Mouse (Mus musculus): ENCODE measurements around the gene Rpl23a. TPM values are rescaled to one million over a fixed set of nuclear protein-coding genes. Genes with fewer than 3 reads are reported as not detected.

Rpl23a gene
- polyA plus RNA-seq, 1 experiment from 2014 or later, result 1,157 TPM

GRCm38 (mm10) chr11:78179438-78179999 lies 3.9 kb downstream of the Rpl23a start:
- H3K36me3 ChIP-seq, result peaks cover 39% of the 10 kb centered on the region
- peak overlapping the region; percentile 90 for H3K27ac ChIP-seq
- DNase-seq (ENCODE audit: low spot score), result no peak
- no peaks in the 10 kb centered on the region for H3K27me3 ChIP-seq (ENCODE audit: low read depth, poor library complexity, severe bottlenecking)
- 30% methylated on average over 8 of the region's 8 CpGs for WGBS
- peak overlapping the region; percentile 61 for H3K4me3 ChIP-seq
- peaks cover 71% of the 10 kb centered on the region for H3K4me1 ChIP-seq
- no peaks in the 10 kb centered on the region for H3K9me3 ChIP-seq (replicated peaks)

DNA sequence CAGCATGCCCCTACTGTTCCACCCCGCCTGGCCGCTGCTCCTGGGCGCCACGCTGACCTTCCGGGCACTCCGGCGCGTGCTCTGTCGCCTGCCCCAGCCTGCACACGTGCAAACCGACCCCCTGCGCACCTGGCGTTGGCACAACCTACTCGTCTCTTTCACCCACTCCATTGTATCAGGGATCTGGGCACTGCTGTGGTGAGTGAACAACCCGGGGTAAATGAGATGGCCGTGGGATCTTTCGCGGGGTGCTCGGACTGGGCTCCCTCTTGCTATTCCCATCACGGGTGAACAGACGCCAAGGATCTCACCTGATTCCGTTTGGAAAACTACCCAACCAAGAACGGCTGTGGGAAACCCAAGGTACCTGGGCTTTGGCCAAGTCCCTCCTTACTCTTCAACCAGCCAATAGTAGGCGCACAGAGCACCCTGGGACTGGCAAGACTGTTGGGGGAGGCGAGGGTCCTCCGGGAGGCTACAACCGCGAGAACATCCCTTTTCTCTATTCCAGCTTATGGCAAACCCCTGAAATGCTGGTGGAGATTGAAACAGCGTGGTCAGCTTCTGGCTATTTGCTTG lies 4.4 kb downstream of the Rpl23a start:
- 2% methylated on average over 29 of the region's 29 CpGs for WGBS
- peak overlapping the region; percentile 61 for H3K4me3 ChIP-seq
- no peaks in the 10 kb centered on the region for H3K9me3 ChIP-seq (replicated peaks)
- peak; percentile 68 for DNase-seq (ENCODE audit: low spot score)
- peaks cover 39% of the 10 kb centered on the region for H3K36me3 ChIP-seq
- H3K4me1 ChIP-seq, result peaks cover 66% of the 10 kb centered on the region
- no peaks in the 10 kb centered on the region for H3K27me3 ChIP-seq (ENCODE audit: low read depth, poor library complexity, severe bottlenecking)
- peak overlapping the region; percentile 90 for H3K27ac ChIP-seq

DNA sequence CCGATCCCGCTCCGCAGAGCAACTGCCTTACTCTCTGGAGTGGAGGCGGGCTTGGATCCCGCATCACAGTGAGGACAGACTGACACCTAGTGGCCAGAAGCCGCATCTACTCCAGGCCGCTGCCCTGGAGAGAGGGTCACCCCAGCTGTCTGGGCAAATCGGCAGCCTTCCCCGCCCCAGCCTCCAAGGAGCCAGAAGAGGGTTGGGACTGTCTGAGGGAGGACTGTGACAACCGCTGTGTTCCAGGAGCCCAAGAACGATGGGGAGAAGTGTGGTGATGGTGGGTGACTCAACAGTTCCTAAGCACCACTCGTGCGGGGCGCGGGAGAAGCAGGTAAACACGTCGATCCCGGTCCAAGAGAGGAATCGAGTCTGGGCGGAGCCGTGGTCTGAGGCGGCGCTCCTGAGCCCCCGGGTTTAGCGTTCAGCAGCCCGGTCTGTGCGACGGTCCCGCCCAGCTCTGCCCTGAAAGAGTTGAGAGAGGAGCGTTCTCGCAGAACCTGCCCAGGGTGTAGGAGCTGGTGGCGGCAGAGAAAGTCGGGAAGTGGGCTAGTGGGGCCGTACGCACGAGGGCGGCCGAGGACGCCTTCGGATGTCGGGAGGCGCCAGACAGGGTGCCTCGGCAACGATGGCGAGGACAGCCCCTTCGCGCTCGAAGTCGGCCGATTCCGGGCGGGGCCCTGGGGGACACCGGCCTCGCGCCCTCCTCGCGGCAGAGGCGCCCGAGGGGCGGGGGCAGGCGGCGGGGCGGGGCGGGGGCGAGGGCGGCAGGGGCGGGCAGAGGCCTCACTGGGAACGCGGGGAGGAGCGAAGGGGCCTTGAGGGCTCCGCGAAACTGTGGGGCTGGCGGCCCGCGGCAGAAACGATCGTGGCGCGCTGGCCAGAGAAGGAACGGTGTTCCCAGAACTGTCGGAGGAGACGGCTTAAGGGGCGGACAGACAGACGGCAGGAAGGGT lies 5.2 kb downstream of the Rpl23a start:
- Histone ChIP-seq H3K4me3 (peak overlapping the region; percentile 61), H3K27ac (peak overlapping the region; percentile 90), H3K36me3 (peaks cover 39% of the 10 kb centered on the region), H3K9me3 (replicated peaks) (no peaks in the 10 kb centered on the region), H3K27me3 (ENCODE audit: low read depth, poor library complexity, severe bottlenecking) (no peaks in the 10 kb centered on the region), H3K4me1 (peaks cover 63% of the 10 kb centered on the region)
- peak; percentile 96 for DNase-seq (ENCODE audit: low spot score)
- WGBS, result under 1% methylated on average over 70 of the region's 84 CpGs

DNA sequence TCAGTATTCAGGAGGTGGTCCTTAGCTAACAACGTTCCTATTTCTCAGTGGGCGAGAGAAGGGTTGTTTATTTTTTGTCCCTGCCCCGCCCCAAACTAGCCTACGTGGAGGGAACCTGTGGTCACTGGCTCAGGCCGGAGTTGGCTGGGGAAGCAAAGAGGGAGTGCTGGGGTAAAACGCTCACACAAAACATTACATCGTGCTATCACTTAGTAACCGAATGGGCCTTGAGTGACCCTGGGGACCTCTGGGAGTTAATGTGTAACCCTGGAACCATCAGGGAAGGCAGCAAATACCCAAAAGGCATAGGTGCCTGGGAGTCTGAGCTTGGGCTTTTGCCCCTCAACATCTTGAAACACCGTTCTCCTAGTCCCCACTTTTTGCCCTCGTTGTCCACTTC lies 5.9 kb downstream of the Rpl23a start:
- under 1% methylated on average over 10 of the region's 10 CpGs for WGBS
- peaks cover 63% of the 10 kb centered on the region for H3K4me1 ChIP-seq
- no peak for DNase-seq (ENCODE audit: low spot score)

GRCm38 (mm10) chr11:78176905-78177331 lies 6.5 kb downstream of the Rpl23a start:
- WGBS, result under 1% methylated on average over 23 of the region's 23 CpGs
- H3K4me1 ChIP-seq, result peaks cover 58% of the 10 kb centered on the region
- no peaks in the 10 kb centered on the region for H3K9me3 ChIP-seq (replicated peaks)
- H3K36me3 ChIP-seq, result peaks cover 43% of the 10 kb centered on the region
- H3K4me3 ChIP-seq, result peak overlapping the region; percentile 61
- no peak for DNase-seq (ENCODE audit: low spot score)
- peak overlapping the region; percentile 92 for H3K27ac ChIP-seq
- H3K27me3 ChIP-seq (ENCODE audit: low read depth, poor library complexity, severe bottlenecking), result no peaks in the 10 kb centered on the region

More for the DNA sequence above, 5.9 kb downstream of the Rpl23a start:
- Histone ChIP-seq H3K27me3 (ENCODE audit: low read depth, poor library complexity, severe bottlenecking) (no peaks in the 10 kb centered on the region), H3K4me3 (peak overlapping the region; percentile 61), H3K9me3 (replicated peaks) (no peaks in the 10 kb centered on the region), H3K27ac (peak overlapping the region; percentile 90), H3K36me3 (peaks cover 43% of the 10 kb centered on the region)

DNA sequence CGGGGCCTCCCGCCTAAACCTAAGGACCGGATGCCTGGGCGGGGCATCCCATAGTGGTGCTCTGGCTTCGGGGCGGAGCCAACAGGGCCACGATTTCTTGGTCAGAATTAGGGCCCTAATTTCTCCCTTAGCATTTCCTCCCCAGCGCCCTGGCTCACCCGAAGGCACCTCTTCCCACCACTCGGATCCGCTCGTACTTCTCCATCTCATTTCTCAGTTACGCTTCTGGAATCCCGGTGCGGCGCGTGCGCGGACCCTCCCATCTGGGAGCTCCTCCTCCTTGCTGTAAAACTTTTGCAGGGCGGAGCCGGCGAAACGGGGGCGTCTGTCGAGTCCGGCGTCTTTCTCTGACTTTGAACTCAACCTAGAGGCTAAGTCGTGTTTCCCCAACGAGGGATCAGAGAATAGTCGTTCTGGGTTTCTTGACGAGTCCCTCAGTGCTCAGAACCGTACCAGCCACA lies 7.0 kb downstream of the Rpl23a start, which contains the start of the genes Nek8 and Tlcd1:
Gene Nek8 (minus strand): TSS at position 274 of the 461 bp plus-strand sequence.
Gene Tlcd1 (plus strand): TSS at position 310 of the 461 bp plus-strand sequence.
- peak; percentile 91 for DNase-seq (ENCODE audit: low spot score)
- H3K36me3 ChIP-seq, result peaks cover 42% of the 10 kb centered on the region
- H3K9me3 ChIP-seq (replicated peaks), result no peaks in the 10 kb centered on the region
- peak within 1 kb of the TSS; percentile 61 for H3K4me3 ChIP-seq
- WGBS, result under 1% methylated on average over 32 of the region's 32 CpGs
- H3K27ac ChIP-seq, result peak within 1 kb of the TSS; percentile 92
- H3K4me1 ChIP-seq, result peaks cover 53% of the 10 kb centered on the region
- no peaks in the 10 kb centered on the region for H3K27me3 ChIP-seq (ENCODE audit: low read depth, poor library complexity, severe bottlenecking)

- peak overlapping the region; percentile 92 for H3K27ac ChIP-seq
- peaks cover 48% of the 10 kb centered on the region for H3K4me1 ChIP-seq
- no peaks in the 10 kb centered on the region for H3K9me3 ChIP-seq (replicated peaks)
- H3K27me3 ChIP-seq (ENCODE audit: low read depth, poor library complexity, severe bottlenecking), result no peaks in the 10 kb centered on the region
- H3K4me3 ChIP-seq, result peak overlapping the region; percentile 61
- peaks cover 42% of the 10 kb centered on the region for H3K36me3 ChIP-seq
- 8% methylated on average over 9 of the region's 10 CpGs for WGBS
- DNase-seq (ENCODE audit: low spot score), result no peak
Observed at GRCm38 (mm10) chr11:78175771-78176401, 7.5 kb downstream of the Rpl23a start.

- Histone ChIP-seq H3K36me3 (peaks cover 37% of the 10 kb centered on the region), H3K4me1 (peaks cover 34% of the 10 kb centered on the region), H3K27ac (no peak overlapping the region), H3K9me3 (replicated peaks) (no peaks in the 10 kb centered on the region), H3K27me3 (ENCODE audit: low read depth, poor library complexity, severe bottlenecking) (no peaks in the 10 kb centered on the region), H3K4me3 (no peak overlapping the region)
- no peak for DNase-seq (ENCODE audit: low spot score)
- WGBS, result 95% methylated on average over 3 of the region's 3 CpGs
Observed at GRCm38 (mm10) chr11:78174506-78174905, 8.9 kb downstream of the Rpl23a start.

GRCm38 (mm10) chr11:78172748-78173383 lies 10.5 kb downstream of the Rpl23a start:
- WGBS, result 87% methylated on average over 19 of the region's 19 CpGs
- Histone ChIP-seq H3K27me3 (ENCODE audit: low read depth, poor library complexity, severe bottlenecking) (no peaks in the 10 kb centered on the region), H3K4me3 (no peak overlapping the region), H3K36me3 (peaks cover 28% of the 10 kb centered on the region), H3K9me3 (replicated peaks) (no peaks in the 10 kb centered on the region), H3K27ac (no peak overlapping the region), H3K4me1 (peaks cover 23% of the 10 kb centered on the region)
- no peak for DNase-seq (ENCODE audit: low spot score)

GRCm38 (mm10) chr11:78172034-78172747 lies 11.2 kb downstream of the Rpl23a start:
- Histone ChIP-seq H3K27ac (no peak overlapping the region), H3K36me3 (peaks cover 35% of the 10 kb centered on the region), H3K4me1 (peaks cover 17% of the 10 kb centered on the region), H3K27me3 (ENCODE audit: low read depth, poor library complexity, severe bottlenecking) (0 out of 2 replicates have a peak, but pooled peaks cover 3% of the 10 kb centered on the region), H3K9me3 (replicated peaks) (no peaks in the 10 kb centered on the region), H3K4me3 (no peak overlapping the region)
- no peak for DNase-seq (ENCODE audit: low spot score)
- 81% methylated on average over 16 of the region's 16 CpGs for WGBS

- 0 out of 2 replicates have a peak, but pooled peaks cover 4% of the 10 kb centered on the region for H3K27me3 ChIP-seq (ENCODE audit: low read depth, poor library complexity, severe bottlenecking)
- peaks cover 36% of the 10 kb centered on the region for H3K36me3 ChIP-seq
- WGBS, result 85% methylated on average over 4 of the region's 4 CpGs
- no peaks in the 10 kb centered on the region for H3K9me3 ChIP-seq (replicated peaks)
- no peak overlapping the region for H3K27ac ChIP-seq
- DNase-seq (ENCODE audit: low spot score), result no peak
- H3K4me3 ChIP-seq, result no peak overlapping the region
- H3K4me1 ChIP-seq, result peaks cover 17% of the 10 kb centered on the region
Observed at GRCm38 (mm10) chr11:78171328-78171727, 12.1 kb downstream of the Rpl23a start.

Measured in limb, embryonic 10.5 days (tissue).